Mouse (Mus musculus) stomach, embryonic 15.5 days (tissue): Measurements from ENCODE around the gene Pcsk1. TPM values are rescaled to one million over a fixed set of nuclear protein-coding genes. Genes with fewer than 3 reads are reported as not detected.

ENCODE experiments used
- ATAC-seq: fragments of 200-750 bp; cut with Nextera tagmentation; 2 replicates; pipeline ENCODE4 v1.8.0; 2017; ENCODE audit warnings: low read depth, moderate number of reproducible peaks, moderate TSS enrichment; ENCODE audit not compliant: insufficient read depth, low FRiP score
- H3K27ac ChIP-seq: fragments of 300-500 bp; sonication (generic); 2 replicates; pipeline ENCODE4 v1.5.1; 2015; ENCODE audit warnings: mild to moderate bottlenecking, inconsistent platforms
- H3K27me3 ChIP-seq: fragments of 300-500 bp; sonication (generic); replicated peaks from 2 replicates; pipeline ENCODE4 v1.6.1; 2015; ENCODE audit warnings: inconsistent platforms
- H3K36me3 ChIP-seq: fragments of 300-500 bp; sonication (generic); 2 replicates; pipeline ENCODE4 v1.6.1; 2015; ENCODE audit warnings: inconsistent platforms
- H3K4me1 ChIP-seq: fragments of 300-500 bp; sonication (generic); 2 replicates; pipeline ENCODE4 v1.6.1; 2015; ENCODE audit warnings: inconsistent platforms
- H3K4me2 ChIP-seq: fragments of 300-500 bp; sonication (generic); 2 replicates; pipeline ENCODE4 v1.6.1; 2015; ENCODE audit warnings: mild to moderate bottlenecking, inconsistent platforms
- H3K4me3 ChIP-seq: fragments of 300-500 bp; sonication (generic); replicated peaks from 2 replicates; pipeline ENCODE4 v1.5.1; 2015; ENCODE audit warnings: inconsistent platforms
- H3K9ac ChIP-seq: fragments of 300-500 bp; sonication (generic); 2 replicates; pipeline ENCODE4 v1.6.1; 2015; ENCODE audit warnings: inconsistent platforms
- H3K9me3 ChIP-seq: fragments of 300-500 bp; sonication (generic); 2 replicates; pipeline ENCODE4 v1.6.1; 2016; ENCODE audit warnings: inconsistent platforms
- WGBS: fragments of 180-500 bp; shearing (Covaris S2); methylation state at CpG from one replicate; pipeline ENCODE4 v1.1.7; 2015; 5-methylcytosine and 5-hydroxymethylcytosine counted together
- polyA plus RNA-seq: library from polyadenylated mRNA; unstranded; fragments of >200 nt; fragmentation: Nextera tagmentation; extraction: Ambion mirVana; gene quantifications from 2 replicates; pipeline ENCODE4 v1.2.1, GENCODE M21; 2015

Gene Pcsk1
- polyA plus RNA-seq, 1 experiment from 2014 or later: 2.0 TPM

DNA sequence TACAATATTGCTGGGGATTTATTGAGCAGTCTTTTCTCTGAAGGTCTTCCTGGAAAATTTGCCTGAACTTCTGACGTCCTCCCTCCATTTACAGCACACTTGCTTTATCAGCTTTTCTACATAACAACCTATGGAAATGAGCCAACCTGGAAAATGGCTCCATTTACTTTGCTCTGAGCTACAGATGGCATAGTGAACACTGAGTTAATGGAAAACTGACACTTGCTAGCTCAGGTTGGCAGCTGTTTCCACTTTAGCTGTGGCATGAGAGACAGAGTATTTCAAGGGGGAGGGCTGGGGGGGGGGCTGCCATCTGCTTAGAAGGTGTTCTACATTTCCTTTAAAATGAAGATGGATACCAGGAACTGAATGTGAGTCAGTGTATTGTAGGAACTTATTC, 73.8 kb downstream of the Pcsk1 start:
- ATAC-seq: no peak
- Histone ChIP-seq H3K4me3 (no peak overlapping the region), H3K9me3 (no peaks in the 10 kb centered on the region)

More for the DNA sequence above, 73.8 kb downstream of the Pcsk1 start:
- Histone ChIP-seq H3K4me1 (no peaks in the 10 kb centered on the region), H3K36me3 (no peaks in the 10 kb centered on the region), H3K4me2 (no peak overlapping the region), H3K27ac (no peak overlapping the region), H3K27me3 (no peaks in the 10 kb centered on the region), H3K9ac (no peak overlapping the region)
- 58% methylated on average over 1 of the region's 1 CpGs for WGBS
